Mouse (Mus musculus): ENCODE data around the gene Pgbd1. TPM values are rescaled to one million over a fixed set of nuclear protein-coding genes. Genes with fewer than 3 reads are reported as not detected.
"Not testable (repeated sequence)": the region's sequence is repeated elsewhere in the genome, so short reads cannot be mapped to it uniquely, and the experiment has no call there.

The Pgbd1 gene
- 2.3 and 3.6 TPM in 2 replicates for polyA plus RNA-seq (2014; fragmentation: Nextera tagmentation; extraction: Ambion mirVana)

DNA sequence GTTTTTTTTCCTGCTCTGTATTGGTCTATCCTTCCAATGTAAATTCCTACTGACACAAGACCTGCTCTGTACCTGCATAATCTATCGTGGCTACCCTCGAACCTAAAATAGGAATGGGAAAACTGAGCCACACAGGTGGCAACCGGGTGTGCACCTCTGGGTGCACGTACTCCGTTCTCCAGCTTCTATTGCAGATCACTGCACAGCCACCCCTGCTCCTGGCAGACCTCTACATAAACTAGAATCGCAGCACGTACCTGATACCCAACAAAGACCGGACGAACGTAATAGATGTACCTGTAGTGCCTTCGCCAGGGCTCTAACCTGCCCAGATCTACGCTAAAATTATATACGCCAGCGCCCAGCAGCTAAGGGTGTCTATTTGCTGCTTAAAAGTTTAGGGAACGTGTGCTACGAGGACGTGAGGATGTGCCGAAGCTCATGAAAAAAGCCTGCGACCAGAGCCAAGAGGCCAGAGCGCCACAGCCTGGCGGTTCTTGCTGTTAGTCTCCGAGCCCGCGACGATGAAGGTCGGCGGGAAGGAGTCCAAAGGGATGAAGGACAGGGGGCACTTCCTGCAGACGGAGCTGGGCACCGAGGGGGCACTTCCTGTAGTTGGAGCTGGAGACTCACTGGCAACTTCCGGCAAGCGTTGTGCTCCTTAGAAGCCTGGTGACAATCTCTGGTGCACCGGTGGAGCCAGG is at the start of gene Pgbd1:
TSS of gene Pgbd1 (minus strand) at position 556 of the 704 bp plus-strand sequence.
- H3K9me3 ChIP-seq (replicated peaks; ENCODE audit: control insufficient read depth, low read length), result no peaks in the 10 kb centered on the region
- peak within 1 kb of the TSS; percentile 66 for H3K4me3 ChIP-seq (ENCODE audit: low read depth, low read length)
- peak within 1 kb of the TSS; percentile 77 for H3K27ac ChIP-seq (ENCODE audit: low read depth, low read length)
- H3K27me3 ChIP-seq (ENCODE audit: control insufficient read depth, insufficient read depth, low read length), result no peaks in the 10 kb centered on the region
- peak within 1 kb of the TSS; percentile 89 for H3K4me2 ChIP-seq
- H3K36me3 ChIP-seq (ENCODE audit: control insufficient read depth, insufficient read depth, low read length), result peaks cover 16% of the 10 kb centered on the region
- peak within 1 kb of the TSS; percentile 79 for H3K9ac ChIP-seq (ENCODE audit: low read depth, low read length)
- under 1% methylated on average over 32 of the region's 32 CpGs for WGBS (ENCODE audit: insufficient replicate concordance)
- peak; percentile 85 for ATAC-seq (replicated peaks; ENCODE audit: insufficient number of reproducible peaks, low FRiP score, low TSS enrichment)
- H3K4me1 ChIP-seq (ENCODE audit: control insufficient read depth, insufficient read depth, low read length), result peaks cover 5% of the 10 kb centered on the region

DNA sequence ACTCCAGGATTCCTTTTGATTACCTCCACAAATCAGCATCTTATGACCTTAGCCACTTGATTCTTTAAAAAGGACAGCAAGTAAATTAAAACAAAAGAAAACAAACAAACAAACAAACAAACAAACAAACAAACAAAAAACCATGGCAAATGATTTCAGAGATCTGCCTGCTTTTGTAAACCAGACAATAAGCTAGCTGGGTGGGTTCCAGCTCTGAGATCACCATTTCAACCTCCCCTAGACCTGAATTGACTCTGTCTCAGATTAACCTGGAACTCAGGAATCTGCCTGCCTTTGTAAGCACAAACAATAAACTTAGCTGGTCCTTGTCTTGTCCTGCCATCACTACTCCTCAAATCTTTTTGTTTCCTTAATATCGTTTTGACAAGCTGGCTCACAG is 46.0 kb upstream of the Pgbd1 start:
- Histone ChIP-seq H3K27ac (ENCODE audit: low read depth, low read length) (no peak overlapping the region), H3K4me2 (no peak overlapping the region), H3K9ac (ENCODE audit: low read depth, low read length) (no peak overlapping the region), H3K9me3 (replicated peaks; ENCODE audit: control insufficient read depth, low read length) (no peaks in the 10 kb centered on the region), H3K4me1 (ENCODE audit: control insufficient read depth, insufficient read depth, low read length) (no peaks in the 10 kb centered on the region), H3K36me3 (ENCODE audit: control insufficient read depth, insufficient read depth, low read length) (0 out of 2 replicates have a peak, but pooled peaks cover 2% of the 10 kb centered on the region), H3K4me3 (ENCODE audit: low read depth, low read length) (no peak overlapping the region), H3K27me3 (ENCODE audit: control insufficient read depth, insufficient read depth, low read length) (no peaks in the 10 kb centered on the region)
- whole genome bisulfite sequencing (ENCODE audit: insufficient replicate concordance), result 76% methylated on average over 1 of the region's 1 CpGs
- no peak for ATAC-seq (replicated peaks; ENCODE audit: insufficient number of reproducible peaks, low FRiP score, low TSS enrichment)

GRCm38 (mm10) chr13:21478759-21479670 is 38.2 kb upstream of the Pgbd1 start, which contains the start of the genes Zkscan4 and Gm10065:
Gene Zkscan4 (plus strand): TSS chr13:21478907.
Gene Gm10065 (minus strand): TSS chr13:21479441.
- WGBS (ENCODE audit: insufficient replicate concordance), result 3% methylated on average over 26 of the region's 31 CpGs
- peak within 1 kb of the TSS; percentile 54 for H3K27ac ChIP-seq (ENCODE audit: low read depth, low read length)

GRCm38 (mm10) chr13:21472427-21472826 is 31.6 kb upstream of the Pgbd1 start:
- Histone ChIP-seq H3K4me3 (ENCODE audit: low read depth, low read length) (no peak overlapping the region), H3K27me3 (ENCODE audit: control insufficient read depth, insufficient read depth, low read length) (no peaks in the 10 kb centered on the region), H3K9me3 (replicated peaks; ENCODE audit: control insufficient read depth, low read length) (no peaks in the 10 kb centered on the region), H3K9ac (ENCODE audit: low read depth, low read length) (peak overlapping the region; percentile 44; the same call in 1 of the 2 replicates), H3K4me2 (peak overlapping the region; percentile 15; the same call in 1 of the 2 replicates), H3K36me3 (ENCODE audit: control insufficient read depth, insufficient read depth, low read length) (no peaks in the 10 kb centered on the region), H3K27ac (ENCODE audit: low read depth, low read length) (no peak overlapping the region), H3K4me1 (ENCODE audit: control insufficient read depth, insufficient read depth, low read length) (0 out of 2 replicates have a peak, but pooled peaks cover 2% of the 10 kb centered on the region)
- WGBS (ENCODE audit: insufficient replicate concordance), result 21% methylated on average over 4 of the region's 4 CpGs
- no peak for ATAC-seq (replicated peaks; ENCODE audit: insufficient number of reproducible peaks, low FRiP score, low TSS enrichment)

More at GRCm38 (mm10) chr13:21478759-21479670, 38.2 kb upstream of the Pgbd1 start, which contains the start of the genes Zkscan4 and Gm10065:
- H3K4me3 ChIP-seq (ENCODE audit: low read depth, low read length), result peak within 1 kb of the TSS; percentile 59
- ATAC-seq (replicated peaks; ENCODE audit: insufficient number of reproducible peaks, low FRiP score, low TSS enrichment), result peak; percentile 60
- not testable (repeated sequence) for H3K27me3 ChIP-seq (ENCODE audit: control insufficient read depth, insufficient read depth, low read length); H3K36me3 ChIP-seq (ENCODE audit: control insufficient read depth, insufficient read depth, low read length); H3K4me1 ChIP-seq (ENCODE audit: control insufficient read depth, insufficient read depth, low read length); H3K9me3 ChIP-seq (replicated peaks; ENCODE audit: control insufficient read depth, low read length)
- H3K4me2 ChIP-seq, result peak within 1 kb of the TSS; percentile 72
- peak within 1 kb of the TSS; percentile 74 for H3K9ac ChIP-seq (ENCODE audit: low read depth, low read length)

DNA sequence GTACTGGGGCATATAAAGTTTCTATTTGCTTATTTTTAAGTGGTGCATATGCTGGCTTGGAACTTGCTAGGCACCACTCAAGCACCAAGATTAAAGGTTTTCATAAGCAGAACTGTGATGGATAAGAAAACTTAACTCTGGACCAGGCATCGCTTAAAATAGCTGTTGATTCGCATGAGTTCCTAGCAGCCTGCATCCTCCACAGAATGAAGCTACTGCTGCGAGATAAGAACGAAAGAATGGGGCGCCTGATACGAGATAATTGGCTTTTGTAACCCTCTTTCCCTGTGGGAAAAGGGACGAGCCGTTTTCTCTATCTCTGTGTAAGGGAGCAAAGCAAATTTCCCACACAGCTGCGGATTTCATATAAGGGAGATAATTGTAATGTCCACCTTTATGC is 28.2 kb upstream of the Pgbd1 start:
- no peaks in the 10 kb centered on the region for H3K27me3 ChIP-seq (ENCODE audit: control insufficient read depth, insufficient read depth, low read length)
- H3K4me3 ChIP-seq (ENCODE audit: low read depth, low read length), result peak overlapping the region; percentile 62; the same call in 1 of the 2 replicates
- 0 out of 2 replicates have a peak, but pooled peaks cover 2% of the 10 kb centered on the region for H3K4me1 ChIP-seq (ENCODE audit: control insufficient read depth, insufficient read depth, low read length)
- no peak for ATAC-seq (replicated peaks; ENCODE audit: insufficient number of reproducible peaks, low FRiP score, low TSS enrichment)
- peak overlapping the region; percentile 99 for H3K4me2 ChIP-seq
- H3K36me3 ChIP-seq (ENCODE audit: control insufficient read depth, insufficient read depth, low read length), result no peaks in the 10 kb centered on the region
- H3K9ac ChIP-seq (ENCODE audit: low read depth, low read length), result no peak overlapping the region
- WGBS (ENCODE audit: insufficient replicate concordance), result 10% methylated on average over 9 of the region's 9 CpGs
- no peaks in the 10 kb centered on the region for H3K9me3 ChIP-seq (replicated peaks; ENCODE audit: control insufficient read depth, low read length)
- no peak overlapping the region for H3K27ac ChIP-seq (ENCODE audit: low read depth, low read length)

GRCm38 (mm10) chr13:21468061-21469019 is 27.5 kb upstream of the Pgbd1 start, which contains the start of gene Nkapl:
Gene Nkapl (minus strand): TSS chr13:21468509.
- no peaks in the 10 kb centered on the region for H3K27me3 ChIP-seq (ENCODE audit: control insufficient read depth, insufficient read depth, low read length)
- H3K4me1 ChIP-seq (ENCODE audit: control insufficient read depth, insufficient read depth, low read length), result 0 out of 2 replicates have a peak, but pooled peaks cover 2% of the 10 kb centered on the region
- H3K4me3 ChIP-seq (ENCODE audit: low read depth, low read length), result peak within 1 kb of the TSS; percentile 62
- no peaks in the 10 kb centered on the region for H3K36me3 ChIP-seq (ENCODE audit: control insufficient read depth, insufficient read depth, low read length)
- peak within 1 kb of the TSS; percentile 42; the same call in 1 of the 2 replicates for H3K27ac ChIP-seq (ENCODE audit: low read depth, low read length)
- under 1% methylated on average over 54 of the region's 54 CpGs for WGBS (ENCODE audit: insufficient replicate concordance)
- H3K9me3 ChIP-seq (replicated peaks; ENCODE audit: control insufficient read depth, low read length), result no peaks in the 10 kb centered on the region
- peak within 1 kb of the TSS; percentile 99 for H3K4me2 ChIP-seq
- peak; percentile 98 for ATAC-seq (replicated peaks; ENCODE audit: insufficient number of reproducible peaks, low FRiP score, low TSS enrichment)
- peak within 1 kb of the TSS; percentile 84 for H3K9ac ChIP-seq (ENCODE audit: low read depth, low read length)

DNA sequence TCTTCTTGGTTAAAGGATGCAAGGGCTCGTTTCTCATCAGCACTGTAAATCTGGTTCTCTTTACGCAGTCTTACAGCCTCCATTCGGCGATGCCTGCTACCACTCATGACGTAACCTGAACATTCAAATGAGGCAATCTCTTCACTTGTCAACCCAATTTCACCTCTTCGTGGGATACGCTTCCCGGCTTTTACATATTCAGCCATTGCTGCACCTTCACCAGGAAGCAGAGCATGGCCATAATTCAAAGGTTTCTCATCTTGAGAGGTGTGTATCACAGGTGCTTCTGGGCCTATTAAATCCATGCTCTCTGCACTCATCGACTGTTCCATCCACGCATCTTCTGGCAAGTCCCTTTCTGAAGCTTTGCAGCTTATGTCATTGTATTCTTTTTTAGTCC is 26.5 kb upstream of the Pgbd1 start:
- no peaks in the 10 kb centered on the region; the same call in 1 of the 2 replicates for H3K9me3 ChIP-seq (replicated peaks; ENCODE audit: control insufficient read depth, low read length)
- H3K36me3 ChIP-seq (ENCODE audit: control insufficient read depth, insufficient read depth, low read length), result no peaks in the 10 kb centered on the region
- H3K4me1 ChIP-seq (ENCODE audit: control insufficient read depth, insufficient read depth, low read length), result 0 out of 2 replicates have a peak, but pooled peaks cover 2% of the 10 kb centered on the region
- H3K27me3 ChIP-seq (ENCODE audit: control insufficient read depth, insufficient read depth, low read length), result no peaks in the 10 kb centered on the region
- no peak overlapping the region for H3K4me2 ChIP-seq
- H3K4me3 ChIP-seq (ENCODE audit: low read depth, low read length), result no peak overlapping the region
- no peak overlapping the region for H3K27ac ChIP-seq (ENCODE audit: low read depth, low read length)
- no peak for ATAC-seq (replicated peaks; ENCODE audit: insufficient number of reproducible peaks, low FRiP score, low TSS enrichment)
- WGBS (ENCODE audit: insufficient replicate concordance), result 79% methylated on average over 10 of the region's 10 CpGs
- no peak overlapping the region for H3K9ac ChIP-seq (ENCODE audit: low read depth, low read length)

Measured in heart, embryonic 11.5 days (tissue).